Mouse (Mus musculus) lung, embryonic 15.5 days (tissue): ENCODE measurements around the gene Elf2. TPM values are rescaled to one million over a fixed set of nuclear protein-coding genes. Genes with fewer than 3 reads are reported as not detected.

Experiments
- ATAC-seq: fragments of 200-750 bp; cut with Nextera tagmentation; 2 replicates; pipeline ENCODE4 v1.8.0; 2017; ENCODE audit warnings: moderate number of reproducible peaks, borderline replicate concordance; ENCODE audit not compliant: low FRiP score, low TSS enrichment; ENCODE audit errors: extremely low read depth
- H3K27ac ChIP-seq: fragments of 300-500 bp; sonication (generic); 2 replicates; pipeline ENCODE4 v1.5.1; 2015; ENCODE audit warnings: moderate library complexity, mild to moderate bottlenecking, inconsistent platforms
- H3K27me3 ChIP-seq: fragments of 300-500 bp; sonication (generic); 2 replicates; pipeline ENCODE4 v1.6.1; 2015; ENCODE audit warnings: inconsistent platforms
- H3K36me3 ChIP-seq: fragments of 300-500 bp; sonication (generic); 2 replicates; pipeline ENCODE4 v1.6.1; 2015; ENCODE audit warnings: inconsistent platforms
- H3K4me1 ChIP-seq: fragments of 300-500 bp; sonication (generic); 2 replicates; pipeline ENCODE4 v1.6.1; 2015; ENCODE audit warnings: inconsistent platforms
- H3K4me2 ChIP-seq: fragments of 300-500 bp; sonication (generic); 2 replicates; pipeline ENCODE4 v1.6.1; 2015; ENCODE audit warnings: inconsistent platforms, mild to moderate bottlenecking, moderate library complexity
- H3K4me3 ChIP-seq: fragments of 300-500 bp; sonication (generic); 2 replicates; pipeline ENCODE4 v1.5.1; 2015; ENCODE audit warnings: mild to moderate bottlenecking, inconsistent platforms
- H3K9ac ChIP-seq: fragments of 300-500 bp; sonication (generic); 2 replicates; pipeline ENCODE4 v1.6.1; 2015; ENCODE audit warnings: inconsistent platforms
- H3K9me3 ChIP-seq: fragments of 300-500 bp; sonication (generic); 2 replicates; pipeline ENCODE4 v1.6.1; 2016; ENCODE audit warnings: inconsistent platforms
- WGBS: fragments of 180-500 bp; shearing (Covaris S2); methylation state at CpG from one replicate; pipeline ENCODE4 v1.1.7; 2015; 5-methylcytosine and 5-hydroxymethylcytosine counted together
- polyA plus RNA-seq: library from polyadenylated mRNA; unstranded; fragments of >200 nt; fragmentation: Nextera tagmentation; extraction: Ambion mirVana; gene quantifications from 2 replicates; pipeline ENCODE4 v1.2.1, GENCODE M21; 2015

Elf2 gene
- polyA plus RNA-seq, 1 experiment from 2014 or later: 69.9 TPM

DNA sequence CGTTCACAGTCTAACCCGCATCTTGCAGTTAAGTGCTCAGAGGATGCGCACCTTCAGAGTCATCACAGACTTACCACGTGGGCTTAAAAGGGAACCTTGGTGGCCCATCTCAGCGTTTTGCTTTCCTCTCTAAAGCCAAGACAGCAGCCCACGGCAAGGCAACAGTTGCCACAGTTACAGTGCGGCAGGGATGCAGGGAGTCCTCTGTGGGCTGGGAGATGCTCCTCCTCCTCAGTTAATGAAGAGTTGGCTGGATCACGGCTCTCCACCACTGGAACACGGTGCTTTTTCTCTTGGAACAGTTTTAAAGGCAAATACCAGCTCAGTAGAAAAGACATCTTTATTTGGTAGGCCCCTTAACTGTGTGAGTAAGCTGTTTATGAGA lies 111.7 kb downstream of the Elf2 start:
- WGBS: 71% methylated on average over 9 of the region's 9 CpGs
- peaks cover 38% of the 10 kb centered on the region for H3K4me1 ChIP-seq
- no peak overlapping the region for H3K4me3 ChIP-seq
- H3K27ac ChIP-seq: no peak overlapping the region
- H3K9me3 ChIP-seq: no peaks in the 10 kb centered on the region
- no peak overlapping the region for H3K4me2 ChIP-seq
- no peaks in the 10 kb centered on the region for H3K36me3 ChIP-seq
- no peak overlapping the region for H3K9ac ChIP-seq
- no peak for ATAC-seq
- no peaks in the 10 kb centered on the region for H3K27me3 ChIP-seq

DNA sequence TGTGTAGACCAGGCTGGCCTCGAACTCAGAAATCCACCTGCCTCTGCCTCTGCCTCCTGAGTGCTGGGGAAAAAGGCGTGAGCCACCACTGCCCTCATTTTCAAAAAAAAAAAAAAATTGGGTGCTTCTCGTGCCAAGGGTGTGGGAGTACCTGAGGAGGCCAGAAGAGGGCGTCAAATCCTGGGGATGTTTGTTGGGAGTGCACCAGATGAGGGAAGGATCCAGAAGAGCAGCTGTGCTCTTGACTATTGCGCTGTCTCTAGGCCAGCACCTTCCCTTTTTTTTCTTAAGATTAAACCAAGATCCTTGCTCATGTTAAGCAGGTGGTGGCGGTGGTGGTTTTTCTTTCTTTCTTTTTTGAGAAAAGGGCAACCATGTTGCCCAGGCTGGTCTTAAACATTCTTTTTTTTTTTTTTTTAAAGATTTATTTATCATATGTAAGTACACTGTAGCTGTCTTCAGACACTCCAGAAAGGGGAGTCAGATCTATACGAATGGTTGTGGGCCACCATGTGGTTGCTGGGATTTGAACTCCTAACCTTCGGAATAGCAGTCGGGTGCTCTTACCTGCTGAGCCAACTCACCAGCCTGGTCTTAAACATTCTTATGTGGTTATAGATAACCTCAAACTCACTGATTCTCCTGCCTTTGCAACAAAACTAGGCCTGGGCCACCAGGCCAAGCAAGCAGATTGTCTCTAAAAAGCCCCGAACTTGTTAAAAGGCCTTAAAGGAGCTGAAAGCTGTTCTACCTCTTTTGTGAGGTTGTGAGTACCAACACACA lies 112.2 kb downstream of the Elf2 start:
- Histone ChIP-seq H3K4me3 (no peak overlapping the region), H3K27ac (no peak overlapping the region), H3K9me3 (no peaks in the 10 kb centered on the region), H3K36me3 (no peaks in the 10 kb centered on the region), H3K4me1 (peaks cover 37% of the 10 kb centered on the region; the same call in 1 of the 2 replicates), H3K9ac (no peak overlapping the region), H3K27me3 (no peaks in the 10 kb centered on the region), H3K4me2 (no peak overlapping the region)
- no peak for ATAC-seq
- WGBS: 81% methylated on average over 10 of the region's 10 CpGs

DNA sequence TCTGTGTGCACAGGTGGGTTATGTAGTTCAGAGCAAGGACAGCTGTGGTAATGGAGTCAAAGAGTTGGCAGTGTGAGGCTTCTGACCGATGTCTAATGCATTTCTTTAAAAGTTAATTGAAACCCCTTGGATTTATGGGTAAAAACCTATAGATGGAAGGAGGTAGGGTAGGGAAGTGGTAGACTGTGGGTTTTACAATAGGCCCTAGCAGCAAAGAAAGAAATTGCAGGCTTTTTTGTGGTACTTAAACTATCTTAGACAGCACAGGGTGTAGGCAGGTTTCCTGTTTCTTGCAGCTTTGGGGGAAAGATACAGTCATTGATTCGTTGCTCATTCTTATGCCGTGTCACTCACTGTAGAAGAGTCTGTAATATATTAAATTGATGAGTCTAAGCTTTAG lies 113.9 kb downstream of the Elf2 start:
- WGBS: 76% methylated on average over 3 of the region's 3 CpGs
- Histone ChIP-seq H3K9ac (no peak overlapping the region), H3K27me3 (no peaks in the 10 kb centered on the region), H3K9me3 (no peaks in the 10 kb centered on the region), H3K4me2 (no peak overlapping the region), H3K36me3 (no peaks in the 10 kb centered on the region), H3K4me3 (no peak overlapping the region), H3K4me1 (peaks cover 40% of the 10 kb centered on the region; the same call in 1 of the 2 replicates), H3K27ac (no peak overlapping the region)
- no peak for ATAC-seq

- Histone ChIP-seq H3K27ac (no peak overlapping the region), H3K27me3 (no peaks in the 10 kb centered on the region), H3K9ac (no peak overlapping the region), H3K4me2 (peak overlapping the region; percentile 87), H3K36me3 (no peaks in the 10 kb centered on the region), H3K4me3 (peak overlapping the region; percentile 94), H3K9me3 (no peaks in the 10 kb centered on the region), H3K4me1 (peaks cover 40% of the 10 kb centered on the region; the same call in 1 of the 2 replicates)
- WGBS: 92% methylated on average over 10 of the region's 10 CpGs
- ATAC-seq: no peak
Measured at GRCm38 (mm10) chr3:51225979-51226378, 114.5 kb downstream of the Elf2 start.

GRCm38 (mm10) chr3:51225226-51225750 lies 115.2 kb downstream of the Elf2 start:
- H3K9ac ChIP-seq: peak overlapping the region; percentile 82
- H3K27ac ChIP-seq: peak overlapping the region; percentile 97
- H3K4me3 ChIP-seq: peak overlapping the region; percentile 94
- 2% methylated on average over 39 of the region's 39 CpGs for WGBS
- 0 out of 2 replicates have a peak, but pooled peaks have one; percentile 5 for ATAC-seq
- peaks cover 41% of the 10 kb centered on the region; the same call in 1 of the 2 replicates for H3K4me1 ChIP-seq
- H3K9me3 ChIP-seq: no peaks in the 10 kb centered on the region
- peak overlapping the region; percentile 87 for H3K4me2 ChIP-seq
- H3K36me3 ChIP-seq: no peaks in the 10 kb centered on the region
- H3K27me3 ChIP-seq: no peaks in the 10 kb centered on the region

DNA sequence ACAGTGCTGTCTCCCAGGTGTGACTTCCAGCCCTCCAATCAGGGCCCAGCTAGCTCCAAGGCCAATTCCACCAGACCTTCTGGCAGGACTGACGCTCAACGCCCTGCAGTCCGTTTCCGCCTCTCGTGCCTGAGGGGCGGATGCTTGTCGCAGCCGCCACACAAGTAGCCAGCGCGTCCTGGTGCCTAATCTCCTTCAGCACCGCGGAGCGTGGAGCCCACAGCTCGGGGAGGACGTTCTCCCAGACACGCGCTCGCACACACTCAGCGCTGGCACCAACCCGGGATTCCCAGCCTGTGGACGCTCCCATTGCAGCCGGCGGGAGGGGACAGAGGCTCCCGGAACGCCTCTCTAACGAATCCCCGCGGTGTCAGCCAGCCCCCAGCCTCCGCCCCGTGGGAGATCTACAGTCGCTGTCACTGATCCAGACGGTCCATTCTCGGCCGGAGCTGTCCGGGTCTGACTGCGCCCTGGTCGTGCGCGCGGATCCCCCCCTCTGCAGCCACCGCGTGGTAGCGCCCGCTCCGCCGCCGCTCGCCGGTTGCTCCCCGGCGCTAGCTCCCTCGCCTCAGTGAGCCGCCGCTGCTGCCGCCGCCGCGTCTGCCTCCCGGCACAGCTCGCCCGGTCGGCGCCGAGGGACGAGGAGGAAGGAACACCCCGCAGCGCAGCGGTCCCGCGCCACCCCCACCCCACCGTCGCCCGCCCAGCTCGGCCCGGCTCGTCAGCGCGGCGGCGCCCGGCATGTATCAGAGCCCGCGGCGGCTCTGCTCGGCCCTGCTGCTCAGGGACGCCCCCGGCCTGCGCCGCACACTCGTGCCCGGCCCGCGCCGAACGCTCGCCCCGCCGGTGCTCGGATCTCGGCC lies 115.9 kb downstream of the Elf2 start, which contains the start of gene Noct:
Noct (plus strand) TSS at position 85 of the 863 bp plus-strand sequence.
- peak within 1 kb of the TSS; percentile 87 for H3K4me2 ChIP-seq
- H3K4me1 ChIP-seq: peaks cover 41% of the 10 kb centered on the region; the same call in 1 of the 2 replicates
- no peaks in the 10 kb centered on the region for H3K9me3 ChIP-seq
- H3K36me3 ChIP-seq: no peaks in the 10 kb centered on the region
- H3K27me3 ChIP-seq: no peaks in the 10 kb centered on the region
- under 1% methylated on average over 93 of the region's 100 CpGs for WGBS
- H3K27ac ChIP-seq: peak within 1 kb of the TSS; percentile 97
- peak within 1 kb of the TSS; percentile 82 for H3K9ac ChIP-seq
- H3K4me3 ChIP-seq: peak within 1 kb of the TSS; percentile 94
- peak; percentile 91 for ATAC-seq

DNA sequence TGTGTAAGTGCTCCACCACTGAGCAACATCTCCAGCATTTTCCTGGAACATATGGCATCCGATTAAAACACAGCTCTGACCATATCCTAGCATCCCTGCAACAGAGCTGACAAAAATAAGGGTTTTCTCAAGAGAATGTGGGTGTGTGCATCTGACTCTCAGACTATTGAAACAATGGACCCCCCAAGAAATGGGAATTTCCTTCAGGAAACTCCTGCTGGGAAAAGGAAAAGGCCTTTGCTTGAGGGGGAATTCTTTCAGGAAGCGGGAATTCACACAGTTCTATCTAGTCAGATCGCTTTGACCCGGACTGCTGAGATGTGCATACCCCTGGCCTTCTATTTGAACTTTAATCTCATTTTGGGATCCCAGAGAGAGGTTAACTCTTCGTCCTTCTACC lies 116.9 kb downstream of the Elf2 start:
- WGBS: 11% methylated on average over 5 of the region's 5 CpGs

GRCm38 (mm10) chr3:51222834-51223460 lies 117.5 kb downstream of the Elf2 start:
- Histone ChIP-seq H3K9ac (no peak overlapping the region), H3K4me2 (0 out of 2 replicates have a peak overlapping the region, but pooled peaks have one; percentile 87), H3K27ac (no peak overlapping the region), H3K9me3 (no peaks in the 10 kb centered on the region), H3K36me3 (no peaks in the 10 kb centered on the region), H3K27me3 (no peaks in the 10 kb centered on the region), H3K4me3 (no peak overlapping the region), H3K4me1 (peaks cover 41% of the 10 kb centered on the region; the same call in 1 of the 2 replicates)
- ATAC-seq: no peak
- 43% methylated on average over 10 of the region's 10 CpGs for WGBS

More for the DNA sequence above, 116.9 kb downstream of the Elf2 start:
- Histone ChIP-seq H3K27me3 (no peaks in the 10 kb centered on the region), H3K9me3 (no peaks in the 10 kb centered on the region), H3K36me3 (no peaks in the 10 kb centered on the region), H3K4me1 (peaks cover 41% of the 10 kb centered on the region; the same call in 1 of the 2 replicates), H3K27ac (no peak overlapping the region), H3K4me2 (peak overlapping the region; percentile 87), H3K9ac (no peak overlapping the region), H3K4me3 (peak overlapping the region; percentile 94; the same call in 1 of the 2 replicates)
- ATAC-seq: no peak

DNA sequence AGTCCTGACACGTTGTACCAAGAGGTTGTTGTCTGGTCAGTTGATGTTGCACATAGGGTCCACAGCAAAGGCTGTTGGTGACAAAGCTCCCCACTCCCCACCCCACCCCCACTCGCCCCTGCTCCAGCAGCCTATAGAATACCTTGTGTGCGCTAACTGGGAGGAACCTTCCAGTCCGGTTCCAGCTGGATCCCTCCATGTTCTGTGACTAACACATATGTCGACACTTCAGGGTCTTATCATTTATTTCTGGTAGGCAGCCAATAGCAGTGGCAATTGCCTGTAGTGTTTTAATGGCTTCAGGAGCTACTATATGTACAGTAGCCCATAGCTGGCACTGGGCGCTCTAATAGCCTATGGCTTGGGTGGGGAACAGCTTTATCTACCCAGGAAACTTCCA lies 118.2 kb downstream of the Elf2 start:
- no peaks in the 10 kb centered on the region for H3K36me3 ChIP-seq
- 64% methylated on average over 6 of the region's 6 CpGs for WGBS
- no peaks in the 10 kb centered on the region for H3K9me3 ChIP-seq
- no peaks in the 10 kb centered on the region for H3K27me3 ChIP-seq
- H3K4me1 ChIP-seq: peaks cover 41% of the 10 kb centered on the region; the same call in 1 of the 2 replicates
- H3K9ac ChIP-seq: no peak overlapping the region
- no peak overlapping the region for H3K4me3 ChIP-seq
- no peak overlapping the region for H3K27ac ChIP-seq
- H3K4me2 ChIP-seq: no peak overlapping the region
- ATAC-seq: no peak

DNA sequence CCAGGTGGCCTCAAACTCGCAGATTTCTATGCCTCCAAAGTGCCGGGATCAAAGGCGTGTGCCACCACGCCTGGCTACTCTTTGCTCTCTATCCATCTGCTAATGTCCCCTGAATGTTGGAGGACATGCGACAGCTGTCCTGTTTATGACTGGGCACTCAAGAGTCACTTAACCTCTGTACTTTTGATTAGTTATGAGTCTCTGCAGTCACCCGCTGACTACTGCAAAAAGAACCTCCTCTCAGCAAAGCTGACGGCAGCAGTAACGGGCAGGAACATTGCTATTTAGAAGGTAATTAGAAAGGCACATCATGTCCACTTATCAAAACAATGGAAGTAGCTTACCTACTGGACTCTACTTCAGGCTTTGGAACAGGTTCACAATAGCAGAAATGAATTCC lies 118.6 kb downstream of the Elf2 start:
- H3K4me2 ChIP-seq: no peak overlapping the region
- H3K4me1 ChIP-seq: peaks cover 40% of the 10 kb centered on the region; the same call in 1 of the 2 replicates
- no peak overlapping the region for H3K4me3 ChIP-seq
- no peak overlapping the region for H3K27ac ChIP-seq
- H3K9me3 ChIP-seq: no peaks in the 10 kb centered on the region
- no peak for ATAC-seq
- H3K27me3 ChIP-seq: no peaks in the 10 kb centered on the region
- no peak overlapping the region for H3K9ac ChIP-seq
- 43% methylated on average over 8 of the region's 8 CpGs for WGBS
- H3K36me3 ChIP-seq: no peaks in the 10 kb centered on the region

GRCm38 (mm10) chr3:51220846-51221245 lies 119.6 kb downstream of the Elf2 start:
- H3K27ac ChIP-seq: no peak overlapping the region
- no peak overlapping the region for H3K4me2 ChIP-seq
- 23% methylated on average over 4 of the region's 4 CpGs for WGBS
- no peak overlapping the region for H3K9ac ChIP-seq
- no peak for ATAC-seq
- H3K4me3 ChIP-seq: no peak overlapping the region
- no peaks in the 10 kb centered on the region for H3K27me3 ChIP-seq
- no peaks in the 10 kb centered on the region for H3K36me3 ChIP-seq
- H3K4me1 ChIP-seq: peaks cover 30% of the 10 kb centered on the region; the same call in 1 of the 2 replicates
- H3K9me3 ChIP-seq: no peaks in the 10 kb centered on the region
